Mouse (Mus musculus) hindbrain, embryonic 16.5 days (tissue): ENCODE measurements around the gene Ccpg1os. TPM values are rescaled to one million over a fixed set of nuclear protein-coding genes. Genes with fewer than 3 reads are reported as not detected.

Experiments
- ATAC-seq: fragments of 200-750 bp; cut with Nextera tagmentation; 2 replicates; pipeline ENCODE4 v1.8.0; 2017; ENCODE audit warnings: moderate TSS enrichment, moderate library complexity
- H3K27ac ChIP-seq: fragments of 300-500 bp; sonication (generic); 2 replicates; pipeline ENCODE4 v1.5.1; 2014; ENCODE audit warnings: low read depth, mild to moderate bottlenecking, control low read depth, low read length, moderate library complexity
- H3K27me3 ChIP-seq: fragments of 300-500 bp; sonication (generic); replicated peaks from 2 replicates; pipeline ENCODE4 v1.6.1; 2014; ENCODE audit warnings: low read length; ENCODE audit not compliant: control insufficient read depth, insufficient read depth
- H3K36me3 ChIP-seq: fragments of 300-500 bp; sonication (generic); 2 replicates; pipeline ENCODE4 v1.6.1; 2014; ENCODE audit warnings: mild to moderate bottlenecking, low read length, moderate library complexity, mixed read lengths; ENCODE audit not compliant: control insufficient read depth, insufficient read depth
- H3K4me1 ChIP-seq: fragments of 300-500 bp; sonication (generic); 2 replicates; pipeline ENCODE4 v1.6.1; 2014; ENCODE audit warnings: low read depth, low read length; ENCODE audit not compliant: control insufficient read depth, insufficient read depth
- H3K4me2 ChIP-seq: fragments of 300-500 bp; sonication (generic); 2 replicates; pipeline ENCODE4 v1.6.1; 2014; ENCODE audit warnings: mild to moderate bottlenecking, low read length, control low read depth, moderate library complexity
- H3K4me3 ChIP-seq: fragments of 300-500 bp; sonication (generic); 2 replicates; pipeline ENCODE4 v1.5.1; 2014; ENCODE audit warnings: mild to moderate bottlenecking, low read length, control low read depth, moderate library complexity
- H3K9ac ChIP-seq: fragments of 300-500 bp; sonication (generic); 2 replicates; pipeline ENCODE4 v1.6.1; 2014; ENCODE audit warnings: low read depth, mild to moderate bottlenecking, control low read depth, low read length, moderate library complexity
- H3K9me3 ChIP-seq: fragments of 300-500 bp; sonication (generic); 2 replicates; pipeline ENCODE4 v1.6.1; 2014; ENCODE audit warnings: mild to moderate bottlenecking, low read length, moderate library complexity; ENCODE audit not compliant: control insufficient read depth
- WGBS: fragments of 180-500 bp; shearing (Covaris S2); extraction: QIAGEN DNeasy Blood & Tissue Kit; methylation state at CpG from one replicate; pipeline ENCODE4 v1.1.7; 2014; 5-methylcytosine and 5-hydroxymethylcytosine counted together
- polyA plus RNA-seq: library from polyadenylated mRNA; unstranded; fragments of >200 nt; fragmentation: Nextera tagmentation; extraction: Ambion mirVana; gene quantifications from 2 replicates; pipeline ENCODE4 v1.2.1, GENCODE M21; 2015

Gene Ccpg1os
- polyA plus RNA-seq, 1 experiment from 2014 or later = 24.3 TPM

DNA sequence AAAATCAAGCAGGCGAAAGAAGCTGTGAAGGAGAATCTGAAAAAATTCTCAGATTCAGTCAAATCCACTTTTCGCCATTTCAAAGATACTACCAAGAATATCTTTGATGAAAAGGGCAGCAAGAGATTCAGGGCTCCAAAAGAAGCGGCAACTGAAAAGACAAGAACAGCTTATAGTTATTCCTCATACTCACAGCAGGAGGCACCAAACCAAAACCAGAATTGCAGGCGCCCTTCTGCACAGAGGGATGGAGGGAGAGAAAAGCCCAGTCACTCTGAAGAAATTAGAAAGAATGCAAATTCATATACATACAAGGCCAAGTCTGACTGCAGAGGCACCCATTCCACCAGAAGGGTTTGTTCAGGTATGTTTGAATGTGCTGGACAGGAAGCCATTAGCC lies 27.4 kb upstream of the Ccpg1os start:
- no peaks in the 10 kb centered on the region for H3K4me1 ChIP-seq
- WGBS = 90% methylated on average over 4 of the region's 4 CpGs

DNA sequence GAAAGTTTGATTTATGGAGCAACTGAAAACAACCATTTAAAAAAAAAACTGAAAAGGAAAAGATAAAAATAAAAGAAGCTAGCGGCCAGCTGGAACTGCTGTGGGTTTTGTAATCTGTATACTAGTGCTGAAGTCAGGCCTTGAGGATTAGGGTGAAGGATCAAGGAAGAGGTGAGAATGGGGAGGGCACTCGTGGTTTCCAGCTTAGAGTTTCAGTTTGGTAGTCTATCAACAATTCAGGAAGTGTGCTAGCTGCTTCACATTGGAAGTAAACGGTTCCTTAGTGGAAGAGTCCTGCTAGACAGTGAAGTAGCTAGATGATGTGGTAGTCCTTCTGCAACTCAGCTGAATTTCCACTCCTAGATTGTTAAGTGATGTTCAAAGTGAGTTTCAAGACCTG lies 23.2 kb upstream of the Ccpg1os start:
- no peak overlapping the region for H3K4me3 ChIP-seq
- WGBS = 81% methylated on average over 3 of the region's 3 CpGs
- no peaks in the 10 kb centered on the region for H3K9me3 ChIP-seq
- ATAC-seq = no peak
- H3K27me3 ChIP-seq = no peaks in the 10 kb centered on the region
- no peak overlapping the region for H3K4me2 ChIP-seq
- peaks cover 35% of the 10 kb centered on the region for H3K36me3 ChIP-seq
- no peaks in the 10 kb centered on the region for H3K4me1 ChIP-seq
- no peak overlapping the region for H3K9ac ChIP-seq
- no peak overlapping the region for H3K27ac ChIP-seq

More for the DNA sequence above, 27.4 kb upstream of the Ccpg1os start:
- Histone ChIP-seq H3K9ac (no peak overlapping the region), H3K4me3 (no peak overlapping the region), H3K36me3 (peaks cover 33% of the 10 kb centered on the region), H3K9me3 (no peaks in the 10 kb centered on the region), H3K27me3 (no peaks in the 10 kb centered on the region), H3K4me2 (no peak overlapping the region), H3K27ac (no peak overlapping the region)
- no peak for ATAC-seq

DNA sequence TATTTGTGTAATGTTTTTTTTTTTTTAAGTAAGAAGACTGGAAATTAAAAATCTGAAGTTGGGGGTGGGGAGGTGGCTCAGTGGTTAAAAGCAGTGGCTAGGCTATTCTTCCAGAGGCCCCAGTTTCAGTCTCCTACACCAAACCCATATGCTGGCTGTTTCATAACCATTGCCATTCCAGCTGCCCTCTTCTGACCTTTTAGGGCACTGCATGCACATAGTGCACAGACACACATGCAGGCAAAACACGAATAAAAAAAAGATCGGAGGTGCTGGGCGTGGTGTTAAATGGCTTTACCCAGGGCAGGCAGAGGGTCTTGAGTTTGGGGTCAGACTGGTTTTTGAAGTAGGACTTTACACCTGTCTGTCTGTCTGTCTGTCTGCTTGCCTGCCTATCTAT lies 21.0 kb upstream of the Ccpg1os start:
- no peak overlapping the region for H3K9ac ChIP-seq
- no peak overlapping the region for H3K4me3 ChIP-seq
- peaks cover 25% of the 10 kb centered on the region for H3K36me3 ChIP-seq
- ATAC-seq = no peak
- no peak overlapping the region for H3K4me2 ChIP-seq
- H3K9me3 ChIP-seq = no peaks in the 10 kb centered on the region
- no peaks in the 10 kb centered on the region for H3K4me1 ChIP-seq
- WGBS = 93% methylated on average over 3 of the region's 3 CpGs
- H3K27ac ChIP-seq = no peak overlapping the region
- H3K27me3 ChIP-seq = no peaks in the 10 kb centered on the region

DNA sequence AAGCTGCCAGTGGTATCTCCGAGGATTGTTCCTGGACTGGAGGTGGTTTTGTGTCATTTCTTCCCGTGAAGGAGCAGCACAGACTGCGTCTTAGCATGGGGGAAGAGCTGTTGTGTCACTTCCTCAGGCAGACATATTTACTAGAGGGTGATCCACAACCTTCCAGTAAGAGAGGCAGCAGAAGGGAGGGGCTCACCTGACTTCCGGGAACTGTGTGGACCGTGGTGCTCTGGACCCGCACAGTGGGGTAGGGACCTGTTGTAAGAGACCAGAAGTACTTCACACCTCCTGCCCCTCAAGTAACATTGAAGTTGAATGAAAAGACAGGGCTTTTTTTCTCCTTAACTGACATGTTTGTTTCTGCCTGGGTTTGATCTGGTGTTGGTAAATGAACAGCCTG lies 19.9 kb upstream of the Ccpg1os start:
- peaks cover 27% of the 10 kb centered on the region for H3K36me3 ChIP-seq
- no peak overlapping the region for H3K4me3 ChIP-seq
- no peak overlapping the region for H3K4me2 ChIP-seq
- ATAC-seq = no peak
- no peak overlapping the region for H3K27ac ChIP-seq
- H3K9me3 ChIP-seq = no peaks in the 10 kb centered on the region
- no peak overlapping the region for H3K9ac ChIP-seq
- H3K27me3 ChIP-seq = no peaks in the 10 kb centered on the region
- no peaks in the 10 kb centered on the region for H3K4me1 ChIP-seq
- 82% methylated on average over 6 of the region's 6 CpGs for WGBS

DNA sequence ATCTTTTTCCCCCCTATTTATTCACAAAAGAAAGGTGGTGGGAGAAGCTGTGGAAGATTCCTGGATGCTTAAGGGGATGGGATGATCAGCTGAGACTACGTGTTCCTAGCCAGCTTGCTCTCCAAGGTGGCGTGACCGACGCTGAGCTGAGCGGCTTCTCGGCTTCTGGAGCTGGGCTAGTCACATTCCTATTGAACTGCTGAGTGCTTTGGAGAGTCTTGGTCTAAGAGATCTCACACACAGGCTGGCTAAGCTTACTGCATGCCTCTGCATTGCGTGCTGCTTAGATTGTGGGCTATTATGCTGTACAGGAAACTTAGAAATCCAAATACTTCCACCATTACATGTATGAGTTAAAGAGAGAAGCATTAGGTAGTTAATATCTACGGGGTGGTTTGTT lies 18.9 kb upstream of the Ccpg1os start:
- no peak overlapping the region for H3K4me2 ChIP-seq
- no peak overlapping the region for H3K9ac ChIP-seq
- no peaks in the 10 kb centered on the region for H3K27me3 ChIP-seq
- H3K27ac ChIP-seq = no peak overlapping the region
- ATAC-seq = no peak
- no peak overlapping the region for H3K4me3 ChIP-seq
- H3K4me1 ChIP-seq = no peaks in the 10 kb centered on the region
- peaks cover 27% of the 10 kb centered on the region for H3K36me3 ChIP-seq
- H3K9me3 ChIP-seq = no peaks in the 10 kb centered on the region
- WGBS = 90% methylated on average over 8 of the region's 8 CpGs

DNA sequence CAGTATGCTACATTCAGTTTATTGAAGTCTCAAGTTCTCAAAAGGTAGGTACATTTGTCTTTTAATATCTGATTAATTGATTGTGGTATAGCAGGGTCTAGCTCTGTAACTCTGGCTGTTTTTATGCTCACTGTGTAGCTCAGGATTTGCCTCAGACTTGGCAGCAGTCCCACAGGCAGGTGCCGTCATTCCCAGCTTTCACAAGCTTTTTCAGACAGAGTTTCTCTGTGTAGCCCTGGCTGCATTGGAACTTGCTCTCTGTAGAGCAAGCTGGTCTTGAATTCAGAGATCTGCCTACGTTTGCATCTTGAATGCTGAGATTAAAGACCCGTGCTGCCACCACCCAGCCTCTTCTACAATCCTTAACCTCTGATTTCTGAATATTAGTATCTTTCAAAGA lies 17.0 kb upstream of the Ccpg1os start:
- H3K27ac ChIP-seq = no peak overlapping the region
- H3K4me1 ChIP-seq = no peaks in the 10 kb centered on the region
- H3K4me3 ChIP-seq = no peak overlapping the region
- H3K9ac ChIP-seq = no peak overlapping the region
- no peak overlapping the region for H3K4me2 ChIP-seq
- H3K27me3 ChIP-seq = no peaks in the 10 kb centered on the region
- H3K36me3 ChIP-seq = peaks cover 25% of the 10 kb centered on the region
- WGBS = 60% methylated on average over 3 of the region's 3 CpGs
- H3K9me3 ChIP-seq = no peaks in the 10 kb centered on the region
- ATAC-seq = no peak

DNA sequence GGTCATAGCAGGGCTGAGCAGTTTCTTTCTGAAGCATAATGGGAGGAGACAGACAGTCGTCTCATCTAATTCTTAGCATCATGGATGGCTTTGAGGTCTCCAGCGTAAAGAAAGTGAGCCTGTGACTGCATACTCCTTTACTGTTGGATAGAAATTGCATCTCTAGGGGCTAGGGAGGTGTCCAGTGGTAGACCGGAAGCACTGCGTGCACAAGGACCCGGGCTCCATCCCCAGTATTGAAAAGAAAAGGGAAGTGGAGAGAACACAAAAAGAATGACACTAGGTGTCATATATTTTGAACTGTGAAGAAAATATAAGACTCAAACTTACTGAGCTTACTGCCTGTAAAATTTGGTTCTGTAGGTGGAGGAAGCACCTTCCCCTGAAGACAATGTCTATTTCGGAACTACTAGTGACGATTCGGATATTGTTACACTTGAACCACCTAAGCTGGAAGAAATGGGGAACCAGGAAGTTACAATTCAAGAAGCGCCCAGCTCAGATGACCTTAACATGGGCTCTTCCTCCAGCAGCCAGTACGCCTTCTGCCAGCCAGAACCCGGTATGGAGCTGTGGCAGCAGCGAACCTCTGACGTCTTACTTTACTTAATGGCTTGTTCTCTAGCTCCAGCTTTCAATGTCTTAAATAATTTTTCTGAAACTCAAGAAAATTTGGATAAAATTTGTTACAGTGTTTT lies 16.3 kb upstream of the Ccpg1os start:
- peaks cover 22% of the 10 kb centered on the region for H3K36me3 ChIP-seq

DNA sequence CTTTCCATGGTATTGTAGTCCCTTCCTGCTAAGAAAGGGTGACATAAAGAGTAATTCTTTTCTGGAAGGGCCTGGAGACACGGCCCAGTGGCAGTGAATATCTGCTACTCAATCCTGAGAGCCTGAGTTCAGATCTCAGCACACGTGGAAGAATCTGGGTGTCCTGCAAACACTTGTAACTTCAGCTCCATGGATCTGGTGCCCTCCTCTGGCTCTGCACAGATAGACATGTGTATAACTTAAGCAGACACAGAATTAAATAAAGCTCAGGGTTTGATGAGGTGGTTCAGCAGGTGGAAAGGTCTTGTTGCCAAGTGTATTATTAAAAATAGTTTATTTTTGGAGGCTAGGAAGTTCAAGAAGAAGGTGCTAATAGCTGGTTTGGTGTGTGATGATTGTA lies 15.3 kb upstream of the Ccpg1os start:
- no peaks in the 10 kb centered on the region for H3K4me1 ChIP-seq
- no peak overlapping the region for H3K27ac ChIP-seq
- no peak overlapping the region for H3K9ac ChIP-seq
- no peaks in the 10 kb centered on the region for H3K9me3 ChIP-seq
- H3K4me2 ChIP-seq = no peak overlapping the region
- H3K27me3 ChIP-seq = no peaks in the 10 kb centered on the region
- H3K4me3 ChIP-seq = no peak overlapping the region
- peaks cover 16% of the 10 kb centered on the region for H3K36me3 ChIP-seq
- no peak for ATAC-seq
- 74% methylated on average over 2 of the region's 2 CpGs for WGBS

More for the DNA sequence above, 16.3 kb upstream of the Ccpg1os start:
- Histone ChIP-seq H3K4me1 (no peaks in the 10 kb centered on the region), H3K4me3 (no peak overlapping the region), H3K27ac (no peak overlapping the region), H3K4me2 (no peak overlapping the region), H3K9me3 (no peaks in the 10 kb centered on the region), H3K9ac (no peak overlapping the region), H3K27me3 (no peaks in the 10 kb centered on the region)
- 90% methylated on average over 13 of the region's 13 CpGs for WGBS
- no peak for ATAC-seq

DNA sequence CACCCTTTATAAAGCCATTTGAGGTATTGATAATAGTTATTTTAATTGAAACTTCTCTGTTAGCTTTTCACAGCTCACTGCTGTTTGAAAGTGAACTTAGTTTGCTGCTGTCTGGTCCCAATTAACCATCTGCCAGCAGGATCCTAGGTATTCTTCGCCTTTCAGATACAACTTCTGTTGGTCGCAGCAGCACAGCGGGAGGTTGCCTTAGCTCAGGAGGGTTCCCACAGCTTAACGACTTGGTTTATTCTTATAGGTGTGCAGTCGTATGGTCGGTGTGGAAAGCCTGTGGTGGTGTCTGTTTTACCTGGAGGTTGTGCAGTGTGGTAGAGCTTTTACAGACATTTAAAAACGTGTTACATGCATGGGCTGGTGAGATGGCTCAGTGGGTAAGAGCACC lies 11.6 kb upstream of the Ccpg1os start:
- Histone ChIP-seq H3K4me3 (no peak overlapping the region), H3K36me3 (peaks cover 7% of the 10 kb centered on the region), H3K9me3 (no peaks in the 10 kb centered on the region), H3K27me3 (no peaks in the 10 kb centered on the region), H3K4me1 (no peaks in the 10 kb centered on the region), H3K27ac (no peak overlapping the region), H3K4me2 (no peak overlapping the region), H3K9ac (no peak overlapping the region)
- no peak for ATAC-seq
- WGBS = 61% methylated on average over 7 of the region's 7 CpGs

DNA sequence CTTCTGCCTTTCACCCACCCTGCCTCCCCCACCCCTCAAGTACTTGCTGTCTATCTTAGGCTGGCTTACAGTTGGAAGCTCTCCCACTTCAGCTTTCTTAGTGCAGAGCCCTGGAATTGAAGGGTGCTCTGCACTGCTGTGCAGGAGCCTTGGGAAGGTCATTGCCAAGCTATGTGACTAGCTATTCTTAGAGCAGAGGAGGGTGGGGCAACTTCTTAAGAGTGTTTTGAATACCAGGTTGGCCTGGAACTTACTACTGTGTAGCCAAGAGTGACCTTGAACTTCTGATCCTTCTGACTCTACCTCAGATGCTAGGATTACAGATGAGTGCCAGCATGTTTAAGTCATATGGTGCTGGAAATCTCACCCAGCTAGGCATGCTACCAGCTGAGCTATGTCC lies 11.0 kb upstream of the Ccpg1os start:
- Histone ChIP-seq H3K4me3 (no peak overlapping the region), H3K4me1 (no peaks in the 10 kb centered on the region), H3K9ac (no peak overlapping the region), H3K27ac (no peak overlapping the region), H3K9me3 (no peaks in the 10 kb centered on the region), H3K4me2 (no peak overlapping the region), H3K36me3 (peaks cover 5% of the 10 kb centered on the region), H3K27me3 (no peaks in the 10 kb centered on the region)
- no peak for ATAC-seq
